Mouse (Mus musculus) adipocyte (in vitro differentiated cells): ENCODE results near the gene Fndc3a.

Experiments
- DNase-seq: peaks from one replicate; pipeline ENCODE4 v3.0.0-alpha.2; 2016; ENCODE audit warnings: low spot score

Gene Fndc3a

GRCm38 (mm10) chr14:72533862-72534261, 175.9 kb downstream of the Fndc3a start:
- DNase-seq = no peak

- no peak for DNase-seq
Measured at GRCm38 (mm10) chr14:72532028-72532917, 177.5 kb downstream of the Fndc3a start.

- DNase-seq = no peak
Measured at GRCm38 (mm10) chr14:72527126-72527525, 182.7 kb downstream of the Fndc3a start.

GRCm38 (mm10) chr14:72519561-72519960, 190.2 kb downstream of the Fndc3a start:
- no peak for DNase-seq

- DNase-seq = no peak
Measured at GRCm38 (mm10) chr14:72518786-72519185, 191.0 kb downstream of the Fndc3a start.

- peak; percentile 2 for DNase-seq
Measured at GRCm38 (mm10) chr14:72516376-72516775, 193.4 kb downstream of the Fndc3a start.

- no peak for DNase-seq
Measured at GRCm38 (mm10) chr14:72506723-72507420, 202.9 kb downstream of the Fndc3a start.

GRCm38 (mm10) chr14:72506018-72506722, 203.6 kb downstream of the Fndc3a start:
- no peak for DNase-seq

- DNase-seq = no peak
Measured at GRCm38 (mm10) chr14:72504985-72505384, 204.8 kb downstream of the Fndc3a start.

GRCm38 (mm10) chr14:72503241-72503640, 206.6 kb downstream of the Fndc3a start:
- no peak for DNase-seq

GRCm38 (mm10) chr14:72493775-72494174, 216.0 kb downstream of the Fndc3a start:
- DNase-seq = no peak

- DNase-seq = no peak
Measured at GRCm38 (mm10) chr14:72491738-72492137, 218.1 kb downstream of the Fndc3a start, which contains the start of gene Gm9195. TSS of gene Gm9195 (minus strand) at chr14:72491838.

- DNase-seq = no peak
Measured at GRCm38 (mm10) chr14:72490367-72490766, 219.4 kb downstream of the Fndc3a start.
